Mouse (Mus musculus) heart, embryonic 12.5 days (tissue): ENCODE data around the gene Nrip2. TPM values are rescaled to one million over a fixed set of nuclear protein-coding genes. Genes with fewer than 3 reads are reported as not detected.

Experiments used
- ATAC-seq: fragments of 200-750 bp; cut with Nextera tagmentation; 2 replicates; pipeline ENCODE4 v1.8.0; 2017; ENCODE audit warnings: moderate TSS enrichment, moderate library complexity; ENCODE audit not compliant: insufficient number of reproducible peaks, low FRiP score
- H3K27ac ChIP-seq: fragments of 300-500 bp; sonication (generic); 2 replicates; pipeline ENCODE4 v1.5.1; 2016; ENCODE audit warnings: mild to moderate bottlenecking, moderate library complexity; ENCODE audit not compliant: poor library complexity, severe bottlenecking
- H3K27me3 ChIP-seq: fragments of 300-500 bp; sonication (generic); replicated peaks from 2 replicates; pipeline ENCODE4 v1.6.1; 2016; ENCODE audit warnings: mild to moderate bottlenecking, moderate library complexity
- H3K36me3 ChIP-seq: fragments of 300-500 bp; sonication (generic); 2 replicates; pipeline ENCODE4 v1.6.1; 2016; ENCODE audit warnings: mild to moderate bottlenecking, moderate library complexity
- H3K4me1 ChIP-seq: fragments of 300-500 bp; sonication (generic); replicated peaks from 2 replicates; pipeline ENCODE4 v1.6.1; 2016; ENCODE audit warnings: mild to moderate bottlenecking
- H3K4me2 ChIP-seq: fragments of 300-500 bp; sonication (generic); 2 replicates; pipeline ENCODE4 v1.6.1; 2016; ENCODE audit warnings: mild to moderate bottlenecking, moderate library complexity
- H3K4me3 ChIP-seq: fragments of 300-500 bp; sonication (generic); 2 replicates; pipeline ENCODE4 v1.5.1; 2016; ENCODE audit warnings: mild to moderate bottlenecking
- H3K9ac ChIP-seq: fragments of 300-500 bp; sonication (generic); 2 replicates; pipeline ENCODE4 v1.6.1; 2016; ENCODE audit warnings: mild to moderate bottlenecking, moderate library complexity
- H3K9me3 ChIP-seq: fragments of 300-500 bp; sonication (generic); replicated peaks from 2 replicates; pipeline ENCODE4 v1.6.1; 2016; ENCODE audit warnings: mild to moderate bottlenecking, moderate library complexity
- WGBS: fragments of 180-500 bp; shearing (Covaris S2); methylation state at CpG from one replicate; pipeline ENCODE4 v1.1.7; 2016; 5-methylcytosine and 5-hydroxymethylcytosine counted together
- polyA plus RNA-seq: library from polyadenylated mRNA; unstranded; fragments of >200 nt; fragmentation: Nextera tagmentation; extraction: Ambion mirVana; gene quantifications from 2 replicates; pipeline ENCODE4 v1.2.1, GENCODE M21; 2016

Nrip2 gene
- polyA plus RNA-seq, 1 experiment from 2014 or later = 1.6 TPM

GRCm38 (mm10) chr6:128437288-128437687 is 38.2 kb downstream of the Nrip2 start:
- Histone ChIP-seq H3K9ac (peak overlapping the region; percentile 98), H3K4me3 (peak overlapping the region; percentile 97), H3K9me3 (no peaks in the 10 kb centered on the region), H3K4me2 (peak overlapping the region; percentile 83), H3K4me1 (peaks cover 40% of the 10 kb centered on the region), H3K36me3 (peaks cover 33% of the 10 kb centered on the region), H3K27ac (peak overlapping the region; percentile 94), H3K27me3 (no peaks in the 10 kb centered on the region)
- no peak for ATAC-seq
- 1% methylated on average over 10 of the region's 10 CpGs for WGBS

GRCm38 (mm10) chr6:128437731-128438316 is 38.7 kb downstream of the Nrip2 start:
- ATAC-seq = peak; percentile 77
- H3K4me2 ChIP-seq = peak overlapping the region; percentile 83
- peaks cover 28% of the 10 kb centered on the region for H3K36me3 ChIP-seq
- WGBS = under 1% methylated on average over 52 of the region's 52 CpGs
- H3K9me3 ChIP-seq = no peaks in the 10 kb centered on the region
- peak overlapping the region; percentile 97 for H3K4me3 ChIP-seq
- peaks cover 40% of the 10 kb centered on the region for H3K4me1 ChIP-seq
- no peaks in the 10 kb centered on the region for H3K27me3 ChIP-seq
- peak overlapping the region; percentile 98 for H3K9ac ChIP-seq
- peak overlapping the region; percentile 94 for H3K27ac ChIP-seq

- no peaks in the 10 kb centered on the region for H3K27me3 ChIP-seq
- H3K9ac ChIP-seq = peak within 1 kb of the TSS; percentile 98
- peaks cover 37% of the 10 kb centered on the region for H3K4me1 ChIP-seq
- no peaks in the 10 kb centered on the region for H3K9me3 ChIP-seq
- under 1% methylated on average over 67 of the region's 67 CpGs for WGBS
- H3K4me3 ChIP-seq = peak within 1 kb of the TSS; percentile 97
- ATAC-seq = peak; percentile 96
- peak within 1 kb of the TSS; percentile 83 for H3K4me2 ChIP-seq
- H3K36me3 ChIP-seq = peaks cover 22% of the 10 kb centered on the region
- H3K27ac ChIP-seq = peak within 1 kb of the TSS; percentile 94
Observed at GRCm38 (mm10) chr6:128438317-128438870, 39.3 kb downstream of the Nrip2 start, which contains the start of gene Fkbp4. TSS of gene Fkbp4 (minus strand) at chr6:128438677.

GRCm38 (mm10) chr6:128438871-128439341 is 39.8 kb downstream of the Nrip2 start:
- Histone ChIP-seq H3K36me3 (peaks cover 17% of the 10 kb centered on the region), H3K9me3 (no peaks in the 10 kb centered on the region), H3K4me2 (peak overlapping the region; percentile 83), H3K27me3 (no peaks in the 10 kb centered on the region), H3K9ac (peak overlapping the region; percentile 68), H3K4me1 (peaks cover 36% of the 10 kb centered on the region), H3K4me3 (peak overlapping the region; percentile 97), H3K27ac (no peak overlapping the region)
- peak; percentile 52 for ATAC-seq
- WGBS = 25% methylated on average over 18 of the region's 18 CpGs

GRCm38 (mm10) chr6:128440238-128440637 is 41.1 kb downstream of the Nrip2 start:
- ATAC-seq = no peak
- H3K27ac ChIP-seq = no peak overlapping the region
- no peaks in the 10 kb centered on the region for H3K27me3 ChIP-seq
- H3K4me2 ChIP-seq = no peak overlapping the region
- WGBS = 95% methylated on average over 2 of the region's 2 CpGs
- H3K4me3 ChIP-seq = no peak overlapping the region
- no peaks in the 10 kb centered on the region for H3K9me3 ChIP-seq
- peaks cover 24% of the 10 kb centered on the region for H3K4me1 ChIP-seq
- H3K9ac ChIP-seq = no peak overlapping the region
- peaks cover 4% of the 10 kb centered on the region for H3K36me3 ChIP-seq

- Histone ChIP-seq H3K27me3 (no peaks in the 10 kb centered on the region), H3K4me1 (no peaks in the 10 kb centered on the region), H3K9ac (no peak overlapping the region), H3K27ac (no peak overlapping the region), H3K4me2 (peak overlapping the region; percentile 62), H3K4me3 (peak overlapping the region; percentile 25), H3K36me3 (no peaks in the 10 kb centered on the region), H3K9me3 (no peaks in the 10 kb centered on the region)
- ATAC-seq = peak; percentile 66; the same call in 1 of the 2 replicates
- 15% methylated on average over 14 of the region's 14 CpGs for WGBS
Observed at GRCm38 (mm10) chr6:128445761-128446535, 46.9 kb downstream of the Nrip2 start.

GRCm38 (mm10) chr6:128447063-128447462 is 48.0 kb downstream of the Nrip2 start:
- H3K36me3 ChIP-seq = no peaks in the 10 kb centered on the region
- WGBS = 90% methylated on average over 5 of the region's 5 CpGs
- no peak overlapping the region for H3K4me2 ChIP-seq
- no peaks in the 10 kb centered on the region for H3K27me3 ChIP-seq
- no peak for ATAC-seq
- no peak overlapping the region for H3K27ac ChIP-seq
- no peak overlapping the region for H3K9ac ChIP-seq
- no peaks in the 10 kb centered on the region for H3K4me1 ChIP-seq
- H3K9me3 ChIP-seq = no peaks in the 10 kb centered on the region
- H3K4me3 ChIP-seq = no peak overlapping the region

- Histone ChIP-seq H3K4me3 (no peak overlapping the region), H3K36me3 (no peaks in the 10 kb centered on the region), H3K9me3 (no peaks in the 10 kb centered on the region), H3K9ac (no peak overlapping the region), H3K4me2 (no peak overlapping the region), H3K27ac (no peak overlapping the region), H3K4me1 (no peaks in the 10 kb centered on the region), H3K27me3 (no peaks in the 10 kb centered on the region)
- no peak for ATAC-seq
- WGBS = 68% methylated on average over 12 of the region's 12 CpGs
Observed at GRCm38 (mm10) chr6:128455835-128456605, 56.9 kb downstream of the Nrip2 start.

- Histone ChIP-seq H3K4me1 (no peaks in the 10 kb centered on the region), H3K9me3 (no peaks in the 10 kb centered on the region), H3K27ac (no peak overlapping the region), H3K9ac (no peak overlapping the region), H3K4me2 (no peak overlapping the region), H3K27me3 (no peaks in the 10 kb centered on the region), H3K36me3 (no peaks in the 10 kb centered on the region), H3K4me3 (no peak overlapping the region)
- ATAC-seq = no peak
- whole genome bisulfite sequencing = 76% methylated on average over 5 of the region's 5 CpGs
Observed at GRCm38 (mm10) chr6:128457186-128457585, 58.1 kb downstream of the Nrip2 start.

GRCm38 (mm10) chr6:128460321-128460720 is 61.2 kb downstream of the Nrip2 start:
- Histone ChIP-seq H3K36me3 (no peaks in the 10 kb centered on the region), H3K27ac (no peak overlapping the region), H3K4me3 (no peak overlapping the region), H3K9ac (no peak overlapping the region), H3K27me3 (no peaks in the 10 kb centered on the region), H3K4me2 (no peak overlapping the region), H3K9me3 (peaks cover 7% of the 10 kb centered on the region), H3K4me1 (no peaks in the 10 kb centered on the region)
- ATAC-seq = no peak
- 7% methylated on average over 2 of the region's 2 CpGs for WGBS
